Mouse (Mus musculus): Measurements from ENCODE around the gene Aprt. TPM values are rescaled to one million over a fixed set of nuclear protein-coding genes. Genes with fewer than 3 reads are reported as not detected.
"Not testable (repeated sequence)": the region's sequence is repeated elsewhere in the genome, so short reads cannot be mapped to it uniquely, and the experiment has no call there.

Aprt gene
- polyA plus RNA-seq, 1 experiment from 2014 or later = 156 TPM

GRCm38 (mm10) chr8:122577116-122577515 is 407 bp upstream of the Aprt start:
- H3K9me3 ChIP-seq (replicated peaks; ENCODE audit: control insufficient read depth, low read length, poor library complexity, severe bottlenecking) = no peaks in the 10 kb centered on the region
- no peaks in the 10 kb centered on the region for H3K36me3 ChIP-seq (ENCODE audit: control insufficient read depth, insufficient read depth, low read length)
- H3K9ac ChIP-seq (ENCODE audit: low read depth, low read length) = peak overlapping the region; percentile 89
- 37% methylated on average over 10 of the region's 10 CpGs for WGBS
- ATAC-seq = peak; percentile 28
- H3K27ac ChIP-seq (ENCODE audit: low read length) = peak overlapping the region; percentile 81
- peaks cover 14% of the 10 kb centered on the region for H3K4me1 ChIP-seq (ENCODE audit: control insufficient read depth, insufficient read depth, low read length)
- H3K4me2 ChIP-seq (ENCODE audit: low read length) = peak overlapping the region; percentile 97
- H3K4me3 ChIP-seq (ENCODE audit: low read depth, low read length) = peak overlapping the region; percentile 70
- no peaks in the 10 kb centered on the region for H3K27me3 ChIP-seq (ENCODE audit: control insufficient read depth, insufficient read depth, low read depth, low read length)

- Histone ChIP-seq H3K36me3 (ENCODE audit: control insufficient read depth, insufficient read depth, low read length) (0 out of 2 replicates have a peak, but pooled peaks cover 2% of the 10 kb centered on the region), H3K27me3 (ENCODE audit: control insufficient read depth, insufficient read depth, low read depth, low read length) (no peaks in the 10 kb centered on the region), H3K9me3 (replicated peaks; ENCODE audit: control insufficient read depth, low read length, poor library complexity, severe bottlenecking) (no peaks in the 10 kb centered on the region), H3K9ac (ENCODE audit: low read depth, low read length) (peak overlapping the region; percentile 89), H3K4me3 (ENCODE audit: low read depth, low read length) (peak overlapping the region; percentile 70), H3K4me2 (ENCODE audit: low read length) (peak overlapping the region; percentile 97), H3K4me1 (ENCODE audit: control insufficient read depth, insufficient read depth, low read length) (peaks cover 14% of the 10 kb centered on the region), H3K27ac (ENCODE audit: low read length) (peak overlapping the region; percentile 81)
- 18% methylated on average over 21 of the region's 21 CpGs for WGBS
- ATAC-seq = peak; percentile 43
These were observed 718 bp downstream of the Aprt start for GRCm38 (mm10) chr8:122575735-122576647.

GRCm38 (mm10) chr8:122575286-122575685 is 1.4 kb downstream of the Aprt start:
- peak overlapping the region; percentile 97 for H3K4me2 ChIP-seq (ENCODE audit: low read length)
- H3K4me3 ChIP-seq (ENCODE audit: low read depth, low read length) = peak overlapping the region; percentile 70
- no peak overlapping the region for H3K27ac ChIP-seq (ENCODE audit: low read length)
- no peak for ATAC-seq
- H3K36me3 ChIP-seq (ENCODE audit: control insufficient read depth, insufficient read depth, low read length) = 0 out of 2 replicates have a peak, but pooled peaks cover 2% of the 10 kb centered on the region
- 84% methylated on average over 8 of the region's 8 CpGs for WGBS
- no peaks in the 10 kb centered on the region for H3K27me3 ChIP-seq (ENCODE audit: control insufficient read depth, insufficient read depth, low read depth, low read length)
- H3K9me3 ChIP-seq (replicated peaks; ENCODE audit: control insufficient read depth, low read length, poor library complexity, severe bottlenecking) = no peaks in the 10 kb centered on the region
- peaks cover 14% of the 10 kb centered on the region for H3K4me1 ChIP-seq (ENCODE audit: control insufficient read depth, insufficient read depth, low read length)
- 0 out of 2 replicates have a peak overlapping the region, but pooled peaks have one; percentile 89 for H3K9ac ChIP-seq (ENCODE audit: low read depth, low read length)

GRCm38 (mm10) chr8:122574667-122575251 is 1.9 kb downstream of the Aprt start:
- Histone ChIP-seq H3K4me3 (ENCODE audit: low read depth, low read length) (no peak overlapping the region), H3K4me1 (ENCODE audit: control insufficient read depth, insufficient read depth, low read length) (peaks cover 14% of the 10 kb centered on the region), H3K27me3 (ENCODE audit: control insufficient read depth, insufficient read depth, low read depth, low read length) (no peaks in the 10 kb centered on the region), H3K9ac (ENCODE audit: low read depth, low read length) (no peak overlapping the region), H3K9me3 (replicated peaks; ENCODE audit: control insufficient read depth, low read length, poor library complexity, severe bottlenecking) (no peaks in the 10 kb centered on the region), H3K4me2 (ENCODE audit: low read length) (peak overlapping the region; percentile 97; the same call in 1 of the 2 replicates), H3K36me3 (ENCODE audit: control insufficient read depth, insufficient read depth, low read length) (0 out of 2 replicates have a peak, but pooled peaks cover 2% of the 10 kb centered on the region), H3K27ac (ENCODE audit: low read length) (no peak overlapping the region)
- 59% methylated on average over 10 of the region's 10 CpGs for WGBS
- no peak for ATAC-seq

GRCm38 (mm10) chr8:122574264-122574663 is 2.4 kb downstream of the Aprt start:
- H3K4me3 ChIP-seq (ENCODE audit: low read depth, low read length) = no peak overlapping the region
- 63% methylated on average over 3 of the region's 3 CpGs for WGBS
- ATAC-seq = no peak
- no peak overlapping the region for H3K9ac ChIP-seq (ENCODE audit: low read depth, low read length)
- H3K4me2 ChIP-seq (ENCODE audit: low read length) = no peak overlapping the region
- H3K4me1 ChIP-seq (ENCODE audit: control insufficient read depth, insufficient read depth, low read length) = peaks cover 14% of the 10 kb centered on the region
- H3K9me3 ChIP-seq (replicated peaks; ENCODE audit: control insufficient read depth, low read length, poor library complexity, severe bottlenecking) = no peaks in the 10 kb centered on the region
- H3K27me3 ChIP-seq (ENCODE audit: control insufficient read depth, insufficient read depth, low read depth, low read length) = no peaks in the 10 kb centered on the region
- H3K27ac ChIP-seq (ENCODE audit: low read length) = no peak overlapping the region
- 0 out of 2 replicates have a peak, but pooled peaks cover 2% of the 10 kb centered on the region for H3K36me3 ChIP-seq (ENCODE audit: control insufficient read depth, insufficient read depth, low read length)

GRCm38 (mm10) chr8:122573577-122573976 is 3.1 kb downstream of the Aprt start:
- Histone ChIP-seq H3K4me2 (ENCODE audit: low read length) (no peak overlapping the region), H3K9ac (ENCODE audit: low read depth, low read length) (no peak overlapping the region), H3K36me3 (ENCODE audit: control insufficient read depth, insufficient read depth, low read length) (0 out of 2 replicates have a peak, but pooled peaks cover 2% of the 10 kb centered on the region), H3K4me1 (ENCODE audit: control insufficient read depth, insufficient read depth, low read length) (peaks cover 20% of the 10 kb centered on the region), H3K27ac (ENCODE audit: low read length) (no peak overlapping the region), H3K27me3 (ENCODE audit: control insufficient read depth, insufficient read depth, low read depth, low read length) (no peaks in the 10 kb centered on the region), H3K9me3 (replicated peaks; ENCODE audit: control insufficient read depth, low read length, poor library complexity, severe bottlenecking) (no peaks in the 10 kb centered on the region), H3K4me3 (ENCODE audit: low read depth, low read length) (no peak overlapping the region)
- WGBS = 51% methylated on average over 9 of the region's 9 CpGs
- no peak for ATAC-seq

- H3K9me3 ChIP-seq (replicated peaks; ENCODE audit: control insufficient read depth, low read length, poor library complexity, severe bottlenecking); H3K36me3 ChIP-seq (ENCODE audit: control insufficient read depth, insufficient read depth, low read length); H3K9ac ChIP-seq (ENCODE audit: low read depth, low read length); H3K4me2 ChIP-seq (ENCODE audit: low read length); H3K4me3 ChIP-seq (ENCODE audit: low read depth, low read length); ATAC-seq; H3K27ac ChIP-seq (ENCODE audit: low read length); H3K27me3 ChIP-seq (ENCODE audit: control insufficient read depth, insufficient read depth, low read depth, low read length): not testable (repeated sequence)
- peaks cover 23% of the 10 kb centered on the region for H3K4me1 ChIP-seq (ENCODE audit: control insufficient read depth, insufficient read depth, low read length)
- WGBS = 20% methylated on average over 4 of the region's 4 CpGs
These were observed 3.5 kb downstream of the Aprt start for GRCm38 (mm10) chr8:122573176-122573575.

- Histone ChIP-seq H3K4me1 (ENCODE audit: control insufficient read depth, insufficient read depth, low read length) (peaks cover 23% of the 10 kb centered on the region), H3K27ac (ENCODE audit: low read length) (no peak overlapping the region), H3K27me3 (ENCODE audit: control insufficient read depth, insufficient read depth, low read depth, low read length) (no peaks in the 10 kb centered on the region), H3K9ac (ENCODE audit: low read depth, low read length) (no peak overlapping the region), H3K4me2 (ENCODE audit: low read length) (no peak overlapping the region), H3K9me3 (replicated peaks; ENCODE audit: control insufficient read depth, low read length, poor library complexity, severe bottlenecking) (no peaks in the 10 kb centered on the region), H3K36me3 (ENCODE audit: control insufficient read depth, insufficient read depth, low read length) (0 out of 2 replicates have a peak, but pooled peaks cover 2% of the 10 kb centered on the region), H3K4me3 (ENCODE audit: low read depth, low read length) (no peak overlapping the region)
- ATAC-seq = no peak
- WGBS = 92% methylated on average over 3 of the region's 3 CpGs
These were observed 4.0 kb downstream of the Aprt start for GRCm38 (mm10) chr8:122572751-122573150.
